Mouse (Mus musculus): ENCODE data around the gene Zbtb7b. TPM values are rescaled to one million over a fixed set of nuclear protein-coding genes. Genes with fewer than 3 reads are reported as not detected.
A peak's percentile ranks its signal among the peaks of the same experiment; 100 is the strongest.

Gene Zbtb7b
- polyA plus RNA-seq, 1 experiment from 2014 or later, result 0.42 TPM

DNA sequence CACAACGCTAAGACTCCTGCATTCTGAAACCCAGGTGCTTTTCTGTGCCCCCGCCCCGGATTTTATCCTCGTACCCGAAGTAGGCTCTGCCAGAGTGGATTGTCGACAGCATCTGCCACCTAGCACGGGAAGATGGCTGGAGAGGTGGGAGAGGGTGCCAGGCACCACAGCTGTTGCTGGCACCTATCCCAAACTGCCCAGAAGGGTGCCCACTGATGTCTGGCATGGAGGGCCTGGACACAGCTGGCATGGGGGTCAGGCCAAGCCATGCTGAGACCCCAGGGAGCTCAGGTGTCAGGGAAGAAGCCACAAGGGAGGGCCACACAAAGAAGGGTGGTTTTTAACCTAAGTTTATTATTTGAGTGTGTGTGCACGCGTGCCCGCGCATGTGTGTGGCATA is 61.5 kb downstream of the Zbtb7b start:
- no peak for DNase-seq
- 53% methylated on average over 11 of the region's 11 CpGs for WGBS
- peak overlapping the region; percentile 52; the same call in 1 of the 2 replicates for H3K27ac ChIP-seq (replicated peaks; ENCODE audit: low read depth, low read length)

GRCm38 (mm10) chr3:89332476-89332875 is 62.1 kb downstream of the Zbtb7b start:
- peaks cover 40% of the 10 kb centered on the region for H3K4me1 ChIP-seq (ENCODE audit: control insufficient read depth, insufficient read depth, low read length)
- DNase-seq, result peak; percentile 71
- ATAC-seq (ENCODE audit: low FRiP score, low TSS enrichment), result no peak

More for the DNA sequence above, 61.5 kb downstream of the Zbtb7b start:
- peaks cover 38% of the 10 kb centered on the region for H3K4me1 ChIP-seq (ENCODE audit: control insufficient read depth, insufficient read depth, low read length)
- H3K4me3 ChIP-seq (replicated peaks; ENCODE audit: low read depth, low read length), result no peak overlapping the region
- H3K9me3 ChIP-seq (ENCODE audit: control insufficient read depth, low read length), result no peaks in the 10 kb centered on the region
- H3K36me3 ChIP-seq (ENCODE audit: control insufficient read depth, insufficient read depth, low read length), result no peaks in the 10 kb centered on the region
- ATAC-seq (ENCODE audit: low FRiP score, low TSS enrichment), result no peak
- no peaks in the 10 kb centered on the region for H3K27me3 ChIP-seq (ENCODE audit: control insufficient read depth, insufficient read depth, low read length)
- H3K9ac ChIP-seq (replicated peaks; ENCODE audit: low read length), result no peak overlapping the region
- H3K4me2 ChIP-seq (ENCODE audit: low read length), result no peak overlapping the region; the same call in 1 of the 2 replicates

DNA sequence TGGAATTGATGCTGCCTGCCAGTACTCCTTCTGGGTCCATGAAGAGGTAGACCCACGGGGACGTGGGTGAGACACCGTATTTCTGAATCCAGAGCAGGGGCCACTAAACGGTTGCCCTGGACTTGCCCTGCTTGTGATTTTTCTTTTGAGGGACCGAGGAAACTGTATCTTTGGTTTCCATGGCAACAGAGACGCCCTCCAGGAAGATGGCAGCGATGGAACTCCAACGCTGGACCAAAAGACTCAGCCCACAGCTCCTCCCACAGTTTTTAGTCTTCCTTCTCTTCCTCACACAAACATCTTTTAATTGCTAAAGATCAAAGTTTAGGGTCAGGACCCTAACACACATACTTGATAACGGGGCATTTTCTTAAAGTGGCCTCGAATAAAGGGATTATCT is 62.6 kb downstream of the Zbtb7b start:
- peak overlapping the region; percentile 52; the same call in 1 of the 2 replicates for H3K27ac ChIP-seq (replicated peaks; ENCODE audit: low read depth, low read length)
- no peaks in the 10 kb centered on the region for H3K9me3 ChIP-seq (ENCODE audit: control insufficient read depth, low read length)
- DNase-seq (peak; percentile 61), ATAC-seq (ENCODE audit: low FRiP score, low TSS enrichment) (no peak)
- H3K9ac ChIP-seq (replicated peaks; ENCODE audit: low read length), result peak overlapping the region; percentile 14; the same call in 1 of the 2 replicates
- no peaks in the 10 kb centered on the region for H3K27me3 ChIP-seq (ENCODE audit: control insufficient read depth, insufficient read depth, low read length)
- peak overlapping the region; percentile 31; the same call in 1 of the 2 replicates for H3K4me2 ChIP-seq (ENCODE audit: low read length)
- no peaks in the 10 kb centered on the region for H3K36me3 ChIP-seq (ENCODE audit: control insufficient read depth, insufficient read depth, low read length)
- peaks cover 41% of the 10 kb centered on the region for H3K4me1 ChIP-seq (ENCODE audit: control insufficient read depth, insufficient read depth, low read length)
- WGBS, result 17% methylated on average over 10 of the region's 10 CpGs
- H3K4me3 ChIP-seq (replicated peaks; ENCODE audit: low read depth, low read length), result no peak overlapping the region

More at GRCm38 (mm10) chr3:89332476-89332875, 62.1 kb downstream of the Zbtb7b start:
- Histone ChIP-seq H3K9me3 (ENCODE audit: control insufficient read depth, low read length) (no peaks in the 10 kb centered on the region), H3K4me3 (replicated peaks; ENCODE audit: low read depth, low read length) (no peak overlapping the region), H3K9ac (replicated peaks; ENCODE audit: low read length) (peak overlapping the region; percentile 14; the same call in 1 of the 2 replicates), H3K27ac (replicated peaks; ENCODE audit: low read depth, low read length) (peak overlapping the region; percentile 52), H3K36me3 (ENCODE audit: control insufficient read depth, insufficient read depth, low read length) (no peaks in the 10 kb centered on the region), H3K27me3 (ENCODE audit: control insufficient read depth, insufficient read depth, low read length) (no peaks in the 10 kb centered on the region), H3K4me2 (ENCODE audit: low read length) (peak overlapping the region; percentile 31)
- WGBS, result 11% methylated on average over 12 of the region's 12 CpGs

DNA sequence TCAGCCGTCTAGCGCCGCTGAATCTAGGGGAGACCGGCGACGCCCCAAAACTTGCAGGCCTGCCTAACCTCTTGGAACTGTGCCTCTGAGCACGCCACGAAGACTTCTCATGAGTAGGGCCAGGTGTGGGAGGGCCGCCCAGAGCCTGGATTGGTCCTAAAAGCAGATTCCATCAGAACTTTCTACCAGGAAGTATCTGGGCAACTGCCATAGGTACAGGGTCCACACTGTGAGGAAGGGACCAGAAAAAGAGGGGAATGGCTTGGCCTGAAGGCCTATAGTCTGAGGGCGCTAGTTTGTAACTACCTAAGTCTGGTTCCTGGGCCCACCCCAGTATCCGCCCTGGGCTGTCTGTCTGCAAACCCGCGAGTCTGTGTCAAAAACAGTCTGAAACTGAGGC is 63.0 kb downstream of the Zbtb7b start:
- WGBS, result 63% methylated on average over 13 of the region's 13 CpGs
- H3K9me3 ChIP-seq (ENCODE audit: control insufficient read depth, low read length), result no peaks in the 10 kb centered on the region
- H3K4me2 ChIP-seq (ENCODE audit: low read length), result no peak overlapping the region
- no peak overlapping the region for H3K9ac ChIP-seq (replicated peaks; ENCODE audit: low read length)
- no peaks in the 10 kb centered on the region for H3K36me3 ChIP-seq (ENCODE audit: control insufficient read depth, insufficient read depth, low read length)
- no peak overlapping the region for H3K27ac ChIP-seq (replicated peaks; ENCODE audit: low read depth, low read length)
- H3K4me3 ChIP-seq (replicated peaks; ENCODE audit: low read depth, low read length), result no peak overlapping the region
- DNase-seq (no peak), ATAC-seq (ENCODE audit: low FRiP score, low TSS enrichment) (no peak)
- H3K4me1 ChIP-seq (ENCODE audit: control insufficient read depth, insufficient read depth, low read length), result peaks cover 40% of the 10 kb centered on the region
- H3K27me3 ChIP-seq (ENCODE audit: control insufficient read depth, insufficient read depth, low read length), result no peaks in the 10 kb centered on the region

GRCm38 (mm10) chr3:89330948-89331347 is 63.6 kb downstream of the Zbtb7b start:
- no peaks in the 10 kb centered on the region for H3K36me3 ChIP-seq (ENCODE audit: control insufficient read depth, insufficient read depth, low read length)
- no peak overlapping the region for H3K4me2 ChIP-seq (ENCODE audit: low read length)
- no peak overlapping the region for H3K27ac ChIP-seq (replicated peaks; ENCODE audit: low read depth, low read length)
- no peak overlapping the region for H3K9ac ChIP-seq (replicated peaks; ENCODE audit: low read length)
- H3K27me3 ChIP-seq (ENCODE audit: control insufficient read depth, insufficient read depth, low read length), result no peaks in the 10 kb centered on the region
- DNase-seq (peak; percentile 38), ATAC-seq (ENCODE audit: low FRiP score, low TSS enrichment) (no peak; the same call in 1 of the 2 replicates)
- H3K4me1 ChIP-seq (ENCODE audit: control insufficient read depth, insufficient read depth, low read length), result peaks cover 36% of the 10 kb centered on the region
- no peak overlapping the region for H3K4me3 ChIP-seq (replicated peaks; ENCODE audit: low read depth, low read length)
- H3K9me3 ChIP-seq (ENCODE audit: control insufficient read depth, low read length), result no peaks in the 10 kb centered on the region
- 14% methylated on average over 10 of the region's 10 CpGs for WGBS

GRCm38 (mm10) chr3:89330346-89330745 is 64.2 kb downstream of the Zbtb7b start:
- no peak for DNase-seq
- Histone ChIP-seq H3K27ac (replicated peaks; ENCODE audit: low read depth, low read length) (no peak overlapping the region), H3K4me2 (ENCODE audit: low read length) (no peak overlapping the region), H3K9me3 (ENCODE audit: control insufficient read depth, low read length) (no peaks in the 10 kb centered on the region), H3K4me1 (ENCODE audit: control insufficient read depth, insufficient read depth, low read length) (peaks cover 36% of the 10 kb centered on the region), H3K27me3 (ENCODE audit: control insufficient read depth, insufficient read depth, low read length) (no peaks in the 10 kb centered on the region), H3K36me3 (ENCODE audit: control insufficient read depth, insufficient read depth, low read length) (no peaks in the 10 kb centered on the region), H3K4me3 (replicated peaks; ENCODE audit: low read depth, low read length) (no peak overlapping the region), H3K9ac (replicated peaks; ENCODE audit: low read length) (no peak overlapping the region)
- ATAC-seq (ENCODE audit: low FRiP score, low TSS enrichment), result no peak
- 44% methylated on average over 3 of the region's 3 CpGs for WGBS

- no peaks in the 10 kb centered on the region for H3K27me3 ChIP-seq (ENCODE audit: control insufficient read depth, insufficient read depth, low read length)
- peak; percentile 28 for DNase-seq
- H3K36me3 ChIP-seq (ENCODE audit: control insufficient read depth, insufficient read depth, low read length), result no peaks in the 10 kb centered on the region
- H3K4me3 ChIP-seq (replicated peaks; ENCODE audit: low read depth, low read length), result no peak overlapping the region
- no peak overlapping the region for H3K27ac ChIP-seq (replicated peaks; ENCODE audit: low read depth, low read length)
- ATAC-seq (ENCODE audit: low FRiP score, low TSS enrichment), result no peak
- no peaks in the 10 kb centered on the region for H3K9me3 ChIP-seq (ENCODE audit: control insufficient read depth, low read length)
- H3K4me1 ChIP-seq (ENCODE audit: control insufficient read depth, insufficient read depth, low read length), result peaks cover 36% of the 10 kb centered on the region
- 13% methylated on average over 4 of the region's 4 CpGs for WGBS
- H3K4me2 ChIP-seq (ENCODE audit: low read length), result no peak overlapping the region
- H3K9ac ChIP-seq (replicated peaks; ENCODE audit: low read length), result no peak overlapping the region
Measured at GRCm38 (mm10) chr3:89328623-89329022, 66.0 kb downstream of the Zbtb7b start.

Other genes with a start within 250 kb of the Zbtb7b start
- gene Hcn3, start 234.6 kb downstream of the Zbtb7b start, polyA plus RNA-seq (2014; fragmentation: Nextera tagmentation; extraction: Ambion mirVana), result 23.6 and 30.7 TPM in 2 replicates
- gene Clk2, start 230.0 kb downstream of the Zbtb7b start, polyA plus RNA-seq (2014; fragmentation: Nextera tagmentation; extraction: Ambion mirVana), result 22.0 and 24.6 TPM in 2 replicates
- gene Scamp3, start 217.3 kb downstream of the Zbtb7b start, polyA plus RNA-seq (2014; fragmentation: Nextera tagmentation; extraction: Ambion mirVana), result 104 and 123 TPM in 2 replicates
- gene Fam189b, start 211.6 kb downstream of the Zbtb7b start, polyA plus RNA-seq (2014; fragmentation: Nextera tagmentation; extraction: Ambion mirVana), result 25.0 and 25.3 TPM in 2 replicates
- 42.0 and 47.8 TPM in 2 replicates for gene Gba, start 191.8 kb downstream of the Zbtb7b start, polyA plus RNA-seq (2014; fragmentation: Nextera tagmentation; extraction: Ambion mirVana)
- 46.0 and 47.6 TPM in 2 replicates for gene Thbs3, start 179.6 kb downstream of the Zbtb7b start, polyA plus RNA-seq (2014; fragmentation: Nextera tagmentation; extraction: Ambion mirVana)
- 144 and 151 TPM in 2 replicates for gene Mtx1, start 167.7 kb downstream of the Zbtb7b start, polyA plus RNA-seq (2014; fragmentation: Nextera tagmentation; extraction: Ambion mirVana)
- gene Muc1, start 165.7 kb downstream of the Zbtb7b start, polyA plus RNA-seq (2014; fragmentation: Nextera tagmentation; extraction: Ambion mirVana), result 2.1 and 2.4 TPM in 2 replicates
- gene Krtcap2, start 148.8 kb downstream of the Zbtb7b start, polyA plus RNA-seq (2014; fragmentation: Nextera tagmentation; extraction: Ambion mirVana), result 199 and 237 TPM in 2 replicates
- gene Trim46, start 148.5 kb downstream of the Zbtb7b start, polyA plus RNA-seq (2014; fragmentation: Nextera tagmentation; extraction: Ambion mirVana), result 63.4 and 71.8 TPM in 2 replicates
- 71.6 and 84.1 TPM in 2 replicates for gene Dpm3, start 135.4 kb downstream of the Zbtb7b start, polyA plus RNA-seq (2014; fragmentation: Nextera tagmentation; extraction: Ambion mirVana)
- gene Slc50a1, start 124.2 kb downstream of the Zbtb7b start, polyA plus RNA-seq (2014; fragmentation: Nextera tagmentation; extraction: Ambion mirVana), result 35.3 and 38.1 TPM in 2 replicates
- 5.2 and 8.7 TPM in 2 replicates for gene Efna1, start 113.6 kb downstream of the Zbtb7b start, polyA plus RNA-seq (2014; fragmentation: Nextera tagmentation; extraction: Ambion mirVana)
- 31.1 and 43.4 TPM in 2 replicates for gene Efna3, start 71.8 kb downstream of the Zbtb7b start, polyA plus RNA-seq (2014; fragmentation: Nextera tagmentation; extraction: Ambion mirVana)
- gene Efna4, start 56.7 kb downstream of the Zbtb7b start, polyA plus RNA-seq (2014; fragmentation: Nextera tagmentation; extraction: Ambion mirVana), result 5.6 and 5.9 TPM in 2 replicates
- gene Adam15, start 44.8 kb downstream of the Zbtb7b start, polyA plus RNA-seq (2014; fragmentation: Nextera tagmentation; extraction: Ambion mirVana), result 32.2 and 36.2 TPM in 2 replicates
- 0.14 and 0.36 TPM in 2 replicates for gene Dcst2, start 32.8 kb downstream of the Zbtb7b start, polyA plus RNA-seq (2014; fragmentation: Nextera tagmentation; extraction: Ambion mirVana)
- gene Dcst1, start 29.5 kb downstream of the Zbtb7b start, polyA plus RNA-seq (2014; fragmentation: Nextera tagmentation; extraction: Ambion mirVana), result 0.54 and 0.55 TPM in 2 replicates
- gene Lenep, start 8.0 kb upstream of the Zbtb7b start, polyA plus RNA-seq (2014; fragmentation: Nextera tagmentation; extraction: Ambion mirVana), result 0.53 TPM in 1 of 2 replicates, not detected in the other
- gene Flad1, start 17.1 kb upstream of the Zbtb7b start, polyA plus RNA-seq (2014; fragmentation: Nextera tagmentation; extraction: Ambion mirVana), result 34.8 and 34.9 TPM in 2 replicates
- gene Cks1b, start 23.6 kb upstream of the Zbtb7b start, polyA plus RNA-seq (2014; fragmentation: Nextera tagmentation; extraction: Ambion mirVana), result 103 and 115 TPM in 2 replicates
- 5.9 and 10.2 TPM in 2 replicates for gene Shc1, start 23.7 kb upstream of the Zbtb7b start, polyA plus RNA-seq (2014; fragmentation: Nextera tagmentation; extraction: Ambion mirVana)
- 43.4 and 50.6 TPM in 2 replicates for gene Pygo2, start 35.4 kb upstream of the Zbtb7b start, polyA plus RNA-seq (2014; fragmentation: Nextera tagmentation; extraction: Ambion mirVana)
- 7.6 and 9.7 TPM in 2 replicates for gene Pbxip1, start 41.9 kb upstream of the Zbtb7b start, polyA plus RNA-seq (2014; fragmentation: Nextera tagmentation; extraction: Ambion mirVana)
- 106 and 132 TPM in 2 replicates for gene Pmvk, start 59.8 kb upstream of the Zbtb7b start, polyA plus RNA-seq (2014; fragmentation: Nextera tagmentation; extraction: Ambion mirVana)
- gene Kcnn3, start 125.4 kb upstream of the Zbtb7b start, polyA plus RNA-seq (2014; fragmentation: Nextera tagmentation; extraction: Ambion mirVana), result 5.3 and 6.4 TPM in 2 replicates

All from midbrain, embryonic 14.5 days (tissue).